Mouse (Mus musculus) cerebellum, adult 11-12 months (tissue): Measurements from ENCODE around the gene I830077J02Rik.
"Not testable (repeated sequence)": the region's sequence is repeated elsewhere in the genome, so short reads cannot be mapped to it uniquely, and the experiment has no call there.

Experiments
- DNase-seq: peaks from one replicate; pipeline ENCODE4 v3.0.0; 2022

I830077J02Rik gene

DNA sequence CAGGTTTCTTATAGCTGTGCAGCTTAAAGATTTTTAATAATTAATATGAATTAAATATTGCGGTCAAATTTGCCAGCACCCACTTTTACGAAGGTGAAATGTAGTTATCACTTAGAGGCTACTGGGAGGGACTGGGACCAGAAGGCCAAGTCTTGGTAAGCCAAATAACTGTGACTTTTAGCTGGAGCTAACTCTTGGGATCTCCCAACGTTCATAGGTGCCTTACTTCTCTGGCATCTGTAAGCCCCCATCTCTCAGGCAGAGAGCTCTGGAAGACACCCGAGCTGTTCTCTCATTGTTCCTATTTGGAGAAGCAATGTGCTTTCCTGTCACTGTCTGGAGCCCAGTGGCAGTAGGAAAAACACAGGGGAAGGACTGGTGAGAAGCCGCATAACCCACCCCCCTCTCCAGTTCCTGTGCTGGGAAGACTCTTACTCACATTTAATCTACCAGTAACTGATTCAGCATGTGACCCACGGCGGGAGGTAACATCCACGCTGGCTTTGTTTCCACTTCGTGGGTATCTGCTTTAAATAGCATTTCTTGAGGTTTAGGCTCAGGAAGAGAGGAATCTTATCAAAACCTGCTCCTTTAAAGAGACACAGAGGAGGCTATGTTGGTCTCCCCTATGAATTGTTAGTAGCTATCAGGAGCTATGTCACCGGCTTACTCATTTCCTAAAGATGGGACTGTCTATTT is 14.7 kb downstream of the I830077J02Rik start:
- no peak for DNase-seq

DNA sequence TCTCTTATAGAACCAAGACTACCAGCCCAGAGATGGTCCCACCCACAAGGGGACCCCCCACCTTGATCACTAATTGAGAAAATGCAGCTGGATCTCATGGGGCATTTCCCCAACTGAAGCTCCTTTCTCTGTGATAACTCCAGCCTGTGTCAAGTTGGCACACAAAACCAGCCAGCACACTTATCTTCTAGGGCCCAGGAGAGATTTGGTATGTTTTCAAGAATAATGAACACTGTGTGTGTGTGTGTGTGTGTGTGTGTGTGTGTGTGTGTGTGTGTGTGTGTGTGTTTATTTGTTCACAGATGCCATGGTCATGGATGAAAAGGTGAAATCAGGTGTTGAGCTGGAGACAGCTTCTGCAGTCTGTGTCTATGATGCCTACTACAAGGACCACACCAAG is 16.0 kb downstream of the I830077J02Rik start:
- not testable (repeated sequence) for DNase-seq

DNA sequence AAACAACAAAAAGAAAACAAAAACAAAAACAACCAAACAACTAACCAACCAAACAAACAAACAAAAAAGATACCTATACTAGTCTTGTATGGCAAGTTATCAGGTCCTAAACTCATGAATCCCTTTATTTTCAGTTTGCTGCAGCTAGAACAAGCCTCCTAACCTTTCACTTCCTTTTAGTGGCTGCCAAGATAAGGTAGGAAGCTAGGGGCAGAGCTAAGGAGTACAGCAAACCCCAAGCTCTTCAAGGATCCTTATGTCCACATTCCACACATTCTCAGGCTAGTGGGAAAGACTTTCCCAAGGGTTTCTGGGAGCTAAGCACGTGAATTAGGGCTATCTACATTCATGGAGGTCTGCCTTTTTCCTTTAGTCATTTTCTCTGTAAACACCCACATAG is 17.2 kb downstream of the I830077J02Rik start:
- no peak for DNase-seq

DNA sequence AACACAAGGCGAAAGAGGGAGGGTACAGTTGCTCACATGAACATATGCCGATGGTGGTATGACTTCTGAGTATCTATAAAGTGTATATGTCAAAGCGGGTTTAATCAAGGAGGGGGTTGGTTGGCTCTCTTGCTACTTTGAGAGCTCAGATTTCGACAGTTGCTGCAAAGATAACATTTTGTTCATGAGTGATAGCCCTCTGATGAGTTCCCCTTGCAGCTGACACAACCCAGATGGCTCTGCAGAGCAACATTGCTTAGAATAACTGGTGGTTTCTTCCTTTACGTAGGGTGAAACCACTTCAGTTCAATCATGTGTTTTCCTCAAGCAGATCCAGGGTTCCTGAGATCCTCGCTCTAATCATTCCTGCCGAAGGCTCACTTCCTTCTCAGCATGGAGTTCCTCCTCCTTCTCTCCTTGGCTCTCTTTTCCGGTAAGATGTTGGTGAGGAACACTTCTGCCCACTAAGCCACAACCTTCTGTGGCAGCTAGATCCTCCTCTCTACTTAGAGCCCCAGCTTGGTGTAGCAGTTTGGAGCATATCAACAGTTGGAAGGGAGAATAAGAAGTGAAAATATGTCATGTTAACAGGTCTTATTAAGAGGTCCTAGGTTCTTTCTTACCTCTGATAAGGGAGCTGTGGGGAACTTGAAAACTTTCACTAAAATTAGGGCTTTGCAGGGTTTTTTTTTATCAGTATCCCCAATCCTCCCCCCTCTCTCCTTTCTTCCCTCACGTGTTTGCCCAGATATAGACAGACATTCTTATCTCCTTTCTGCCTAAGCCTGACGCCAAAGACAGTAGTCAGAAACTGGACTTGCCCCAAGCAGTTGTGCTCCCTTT is 18.4 kb downstream of the I830077J02Rik start:
- DNase-seq: no peak

DNA sequence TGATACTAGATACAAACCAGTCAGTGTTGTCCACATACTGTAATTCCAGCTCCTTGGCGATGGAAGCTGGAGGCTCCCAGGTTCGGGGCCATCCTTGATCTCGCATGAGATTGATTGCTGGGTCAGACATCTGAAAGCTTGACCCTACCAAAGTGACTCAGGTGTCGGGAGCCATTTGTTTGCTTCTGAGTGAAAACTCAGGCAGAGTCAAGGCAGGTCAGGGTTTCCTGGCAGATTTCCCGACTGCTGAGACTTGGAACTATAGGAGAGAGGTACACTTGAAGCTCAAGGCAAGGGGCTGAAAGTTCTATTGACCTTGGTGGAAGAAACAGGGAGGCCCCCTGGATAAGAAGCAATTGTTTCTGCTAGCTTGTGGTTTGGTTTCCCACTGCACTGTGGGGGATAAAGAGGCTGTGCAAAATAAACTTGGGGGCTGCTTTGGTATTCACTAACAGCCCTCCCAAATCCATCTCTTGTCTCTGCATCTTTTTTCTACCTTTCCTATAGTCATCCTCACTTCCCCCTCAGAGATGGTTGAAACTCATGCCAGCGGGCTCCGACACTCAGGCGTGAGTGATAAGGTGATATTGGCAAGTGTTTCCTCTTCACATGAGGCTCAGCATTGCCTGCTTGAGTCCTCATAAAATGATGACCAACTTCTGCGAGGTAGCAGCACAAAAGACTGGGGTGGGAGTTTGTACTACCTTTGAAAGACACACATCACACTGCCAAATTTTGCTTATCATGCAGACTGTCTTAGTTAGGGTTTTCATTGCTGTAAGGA is 20.2 kb downstream of the I830077J02Rik start:
- no peak for DNase-seq

DNA sequence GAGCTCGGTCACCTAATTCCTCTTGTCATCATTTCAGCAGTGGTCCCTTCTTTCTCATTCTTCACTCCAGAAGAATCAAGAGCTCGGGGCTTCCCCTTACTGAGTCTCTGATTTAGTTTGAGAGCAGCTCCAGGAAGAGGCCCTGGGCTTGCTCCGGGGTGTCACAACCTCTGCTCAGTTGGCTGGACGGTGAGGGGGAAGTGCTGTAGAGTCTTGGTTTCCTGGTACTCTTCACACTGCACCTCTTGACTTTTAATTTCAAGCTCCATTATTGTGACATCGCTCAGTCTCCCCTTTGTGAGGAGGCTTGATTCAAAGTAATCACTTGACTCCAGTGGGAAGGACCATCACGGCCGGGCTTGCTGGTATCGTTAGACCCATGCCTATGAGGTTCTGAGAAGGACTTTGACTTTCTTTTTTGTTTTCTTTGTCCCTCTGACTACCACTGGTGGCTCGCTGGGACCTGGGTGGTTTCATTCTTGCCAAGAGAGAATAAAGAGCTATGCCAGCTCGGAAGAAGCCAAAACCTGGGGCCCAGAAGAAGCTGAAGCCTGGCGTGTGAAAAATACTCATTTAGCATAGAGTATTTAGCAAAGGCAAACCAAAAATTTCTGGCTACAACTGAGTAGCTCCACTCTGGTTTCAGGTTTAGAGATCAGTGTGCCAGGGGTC is 21.8 kb downstream of the I830077J02Rik start:
- no peak for DNase-seq

DNA sequence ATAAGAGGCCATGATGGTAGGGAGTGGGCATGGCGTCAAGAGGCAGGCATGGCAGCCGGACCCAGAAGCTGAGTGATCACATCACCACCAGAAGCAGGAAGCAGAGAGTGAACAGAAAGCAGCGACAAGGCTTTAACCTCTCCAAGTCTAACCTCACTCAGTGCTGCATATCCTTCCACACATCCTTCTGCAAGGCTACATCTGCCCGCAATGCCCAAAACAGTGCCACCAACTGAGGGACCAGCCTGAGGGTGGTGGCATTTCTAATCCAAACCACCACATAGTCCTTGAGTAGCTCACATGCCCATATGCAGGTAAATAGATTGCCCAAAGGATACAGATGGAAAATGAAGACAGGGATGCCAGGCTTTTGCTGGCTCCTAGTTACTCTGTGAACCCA is 23.5 kb downstream of the I830077J02Rik start:
- DNase-seq: no peak

DNA sequence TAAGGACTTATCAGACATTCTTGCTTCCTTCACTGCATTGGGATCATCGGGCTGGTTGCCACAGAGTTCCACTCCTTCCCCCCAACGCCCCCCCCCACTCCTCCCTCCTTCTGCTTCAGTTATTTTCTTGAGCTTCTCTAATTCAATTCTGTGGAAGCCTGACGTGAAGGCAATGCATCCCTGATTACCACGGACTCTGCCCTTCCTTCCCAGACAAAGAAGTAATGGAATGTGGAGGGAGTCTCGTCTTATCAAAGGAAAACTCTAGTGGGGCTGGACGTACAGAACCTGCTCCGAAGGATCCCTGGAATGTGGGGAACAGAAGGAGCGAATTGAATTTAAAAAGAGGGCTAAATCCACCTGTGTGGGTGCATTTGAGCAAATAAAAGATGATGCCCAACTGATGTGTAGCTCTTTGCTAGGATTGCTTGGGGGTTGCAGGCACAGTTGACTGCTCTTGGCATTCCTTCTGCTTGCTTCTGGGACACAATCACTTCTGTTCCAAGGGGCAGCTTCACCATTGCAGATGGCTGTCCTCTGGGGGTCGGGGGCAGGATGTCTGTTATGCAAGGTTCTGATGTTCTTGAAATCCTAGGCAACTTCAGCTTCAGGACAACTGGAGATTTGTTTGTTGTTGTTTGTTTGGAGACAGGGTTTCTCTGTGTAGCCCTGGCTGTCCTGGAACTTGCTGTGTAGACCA is 24.4 kb downstream of the I830077J02Rik start:
- DNase-seq: no peak

DNA sequence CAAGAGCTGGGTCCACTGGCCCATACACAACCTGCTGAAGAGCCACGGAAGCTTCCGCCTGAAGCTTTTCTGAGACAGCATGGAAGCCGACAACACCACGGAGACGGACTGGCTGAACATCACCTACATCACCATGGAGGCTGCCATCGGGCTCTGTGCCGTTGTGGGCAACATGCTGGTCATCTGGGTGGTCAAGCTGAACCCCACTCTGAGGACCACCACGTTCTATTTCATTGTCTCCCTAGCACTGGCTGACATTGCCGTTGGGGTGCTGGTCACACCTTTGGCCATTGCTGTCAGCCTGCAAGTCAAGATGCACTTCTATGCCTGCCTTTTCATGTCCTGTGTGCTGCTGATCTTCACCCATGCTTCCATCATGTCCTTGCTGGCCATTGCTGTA is 27.7 kb downstream of the I830077J02Rik start:
- no peak for DNase-seq

DNA sequence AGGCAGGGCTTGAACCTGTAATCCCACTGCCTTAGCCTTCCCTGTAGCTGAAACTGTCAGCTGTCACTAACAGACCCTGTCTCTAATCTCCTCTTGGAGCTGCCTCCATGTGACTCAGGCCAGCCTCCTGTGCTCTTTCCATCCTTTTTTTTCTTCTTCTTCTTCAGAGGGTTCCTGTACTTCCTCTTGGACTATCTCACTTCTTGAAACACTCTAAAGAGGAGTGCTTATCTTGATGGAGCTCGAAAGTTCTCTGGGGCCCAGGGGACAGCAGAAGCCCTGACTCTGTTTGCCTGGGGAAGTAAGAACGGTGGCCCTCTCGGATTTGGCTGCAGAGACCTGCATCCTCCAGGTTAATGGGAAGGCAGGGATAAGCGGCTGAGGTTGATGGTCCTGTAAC is 28.3 kb downstream of the I830077J02Rik start:
- DNase-seq: no peak

DNA sequence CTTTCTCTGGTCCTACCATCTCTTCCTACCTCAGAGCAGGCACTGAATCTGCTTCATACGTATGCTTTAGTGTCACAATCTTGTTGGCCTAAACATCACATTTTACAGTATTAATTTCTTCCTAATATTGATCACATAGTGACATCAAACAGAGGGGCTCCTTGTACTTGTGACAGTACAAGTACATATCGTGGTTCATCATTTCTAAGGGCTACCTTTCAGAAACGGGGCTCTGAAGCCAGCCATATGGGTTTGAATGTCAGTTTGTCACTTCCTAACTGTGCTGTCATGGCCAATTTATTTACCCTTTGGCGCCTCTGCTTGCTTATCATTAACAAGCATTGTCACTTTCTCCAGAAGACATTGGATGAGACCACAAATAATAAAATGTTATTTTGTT is 31.0 kb downstream of the I830077J02Rik start:
- no peak for DNase-seq

DNA sequence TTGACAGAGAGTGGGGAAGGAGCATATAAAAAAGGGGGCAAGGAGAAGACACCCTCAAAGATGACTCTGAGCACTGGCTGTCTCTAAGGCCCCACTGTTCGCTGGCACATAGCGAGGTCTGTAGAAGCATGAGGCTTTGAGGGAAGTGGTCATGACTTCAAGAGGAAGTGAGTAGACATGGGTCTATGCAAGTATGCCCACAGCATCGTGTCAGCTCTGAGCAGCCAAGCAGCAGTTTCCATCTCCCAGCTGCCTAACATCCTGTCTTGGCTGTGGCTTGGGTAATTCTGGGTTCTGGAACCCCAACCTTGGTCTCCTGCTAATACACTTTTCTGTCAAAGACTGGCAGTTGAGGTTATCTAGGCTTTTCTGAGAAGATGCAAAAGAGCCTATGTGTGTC is 31.7 kb downstream of the I830077J02Rik start:
- no peak for DNase-seq

DNA sequence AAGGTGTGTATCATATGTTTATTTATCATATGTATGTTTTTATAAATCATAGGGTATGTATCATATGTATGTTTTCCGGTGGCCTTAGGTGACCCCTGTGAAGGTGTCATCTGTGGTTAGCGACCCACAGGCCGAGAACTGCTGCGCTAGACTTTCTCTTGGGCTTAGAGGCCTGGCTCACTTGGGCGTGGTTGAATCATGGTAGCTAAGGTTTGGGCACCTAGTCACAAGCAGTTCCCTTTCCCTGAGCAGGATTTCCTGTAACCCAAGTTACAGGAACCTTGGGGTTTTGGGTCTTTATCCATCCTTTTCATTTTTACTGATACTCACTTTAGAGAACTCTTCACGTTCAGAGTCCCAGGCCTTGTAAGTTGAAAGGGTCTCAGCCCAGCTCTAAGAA is 32.2 kb downstream of the I830077J02Rik start:
- DNase-seq: no peak

DNA sequence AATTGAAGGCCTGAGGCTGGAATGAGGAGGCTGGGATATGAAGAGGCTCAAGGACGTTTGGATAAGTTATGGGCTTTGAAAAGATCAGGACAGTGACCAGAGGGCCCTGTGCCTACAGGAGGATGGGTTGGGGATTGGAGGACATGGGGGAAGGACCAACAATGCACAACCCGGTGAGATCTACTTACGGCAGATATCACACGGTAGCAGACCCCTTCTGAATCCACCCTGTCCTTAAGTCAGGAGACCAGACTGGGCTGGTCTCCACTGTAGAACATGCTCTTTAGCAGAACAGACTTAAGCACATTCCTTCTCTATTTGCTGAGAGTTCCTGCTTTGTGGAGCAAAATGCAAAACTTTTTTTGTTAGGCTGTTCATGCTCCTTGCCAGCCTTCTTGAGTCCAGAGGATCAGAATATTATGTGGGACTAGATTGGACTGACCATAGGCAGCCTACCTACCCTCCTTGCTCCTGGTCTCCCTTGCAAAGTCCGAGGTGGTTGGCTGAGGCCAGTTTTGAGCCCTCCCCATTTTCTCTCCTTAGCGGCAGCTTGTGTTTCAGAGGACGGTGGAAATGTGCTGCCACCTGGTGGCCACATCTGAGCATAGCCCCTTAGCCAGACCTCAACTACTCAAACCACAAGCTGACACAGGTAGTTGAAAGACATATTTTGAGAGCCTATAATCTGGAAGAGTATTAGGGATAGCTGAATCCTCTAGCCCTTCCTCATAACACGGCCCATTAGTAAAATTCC is 32.9 kb downstream of the I830077J02Rik start:
- DNase-seq: peak; percentile 59

DNA sequence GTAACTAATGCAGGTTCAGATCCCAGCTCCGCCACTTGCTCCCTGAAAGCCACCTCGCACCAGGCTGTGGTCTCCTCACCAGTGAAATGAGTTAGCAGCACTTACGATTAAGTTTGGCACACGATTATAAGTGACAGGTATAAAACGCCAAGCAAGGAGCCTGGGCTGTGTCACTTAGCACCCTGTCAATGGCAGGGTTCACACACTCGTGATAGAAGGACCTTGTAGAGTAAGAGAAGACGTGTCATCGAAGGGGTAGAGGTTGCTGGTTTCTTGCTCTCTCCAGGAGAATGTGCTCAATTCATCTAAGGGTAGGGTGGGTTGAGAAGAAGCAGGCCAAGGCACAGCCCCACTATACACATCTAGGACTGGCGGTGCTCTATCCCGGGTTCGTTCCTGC is 33.6 kb downstream of the I830077J02Rik start:
- DNase-seq: no peak

DNA sequence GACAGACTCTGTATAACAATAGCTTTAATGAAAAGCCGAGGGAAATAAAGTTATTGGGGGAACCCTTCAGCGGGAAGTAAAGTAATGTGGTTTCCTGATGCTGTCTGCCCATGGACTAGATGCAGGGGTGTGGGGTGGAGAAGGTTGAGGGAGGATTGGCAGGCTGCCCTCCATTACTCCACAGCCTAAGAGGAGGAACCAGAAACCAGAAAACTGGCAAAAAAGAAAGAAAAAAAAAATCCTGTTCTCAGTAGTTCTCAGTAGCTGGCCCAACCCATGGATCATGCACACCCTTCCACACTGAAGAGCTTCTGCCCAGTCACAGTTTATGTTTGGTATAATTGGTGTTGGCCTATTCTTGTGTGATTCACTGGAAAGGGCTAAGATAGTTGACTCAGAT is 34.1 kb downstream of the I830077J02Rik start:
- DNase-seq: no peak

DNA sequence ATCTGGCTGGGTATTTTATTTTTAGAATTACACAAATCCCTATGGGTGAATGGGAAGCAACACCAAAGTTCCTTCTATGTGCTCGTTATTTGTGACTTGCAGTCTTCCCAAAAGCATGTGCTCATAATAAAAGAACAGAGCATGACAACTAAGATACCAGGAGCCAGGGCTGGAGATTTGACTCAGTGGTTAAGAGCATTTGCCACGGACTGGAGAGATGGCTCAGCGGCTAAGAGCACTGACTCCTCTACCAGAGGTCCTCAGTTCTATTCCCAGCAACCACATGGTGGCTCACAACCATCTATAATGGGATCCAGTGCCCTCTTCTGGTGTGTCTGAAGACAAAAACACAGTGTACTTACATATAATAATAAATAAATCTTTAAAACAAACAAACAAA is 35.7 kb downstream of the I830077J02Rik start:
- no peak for DNase-seq

DNA sequence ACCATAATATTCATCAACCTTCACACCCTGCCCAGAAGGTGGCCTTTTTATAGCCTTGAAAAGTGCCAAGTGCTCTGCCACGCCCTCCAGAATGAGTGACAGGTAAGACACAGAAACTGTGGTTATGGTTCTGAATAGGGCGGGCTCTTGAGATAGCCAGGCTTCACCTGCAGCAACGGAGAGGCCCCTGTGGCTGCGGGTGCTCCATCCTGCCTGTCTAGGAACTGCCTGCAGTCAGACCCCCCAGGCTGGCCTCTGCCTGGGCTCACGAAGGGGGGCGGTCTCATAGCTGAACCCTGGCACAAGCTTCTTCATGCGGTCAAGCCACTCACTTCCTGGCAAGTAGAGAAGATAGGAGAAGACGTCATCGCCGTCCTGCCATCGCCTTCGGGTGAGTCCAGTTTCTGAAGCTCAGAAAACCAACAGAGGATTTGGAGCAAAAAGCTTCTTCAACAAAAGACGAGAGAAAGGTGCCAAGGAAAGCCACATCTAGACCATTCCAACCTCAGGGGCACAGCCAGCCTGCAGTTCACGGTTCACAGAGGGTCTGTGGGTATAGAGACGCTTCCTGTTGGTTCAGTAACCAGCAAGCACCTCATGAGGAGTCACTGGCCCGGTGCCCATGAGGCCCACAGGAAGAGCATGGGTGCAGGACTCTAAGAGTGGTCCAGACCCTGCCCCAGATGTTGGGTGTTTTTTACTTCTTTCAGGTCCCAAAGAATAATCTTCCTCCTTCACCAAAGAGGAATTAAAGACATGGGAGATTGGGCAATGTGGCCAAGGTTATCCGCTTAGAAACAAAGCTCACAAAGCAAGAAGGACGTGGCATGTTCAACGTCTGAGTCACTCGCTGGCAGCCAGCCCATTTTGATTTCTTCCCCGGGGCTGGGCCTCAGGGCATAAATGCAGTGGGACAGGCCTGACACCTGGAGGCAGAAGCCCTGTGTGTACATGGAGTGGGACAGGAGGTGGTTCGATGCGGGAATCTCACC is 37.6 kb downstream of the I830077J02Rik start:
- peak; percentile 21 for DNase-seq

DNA sequence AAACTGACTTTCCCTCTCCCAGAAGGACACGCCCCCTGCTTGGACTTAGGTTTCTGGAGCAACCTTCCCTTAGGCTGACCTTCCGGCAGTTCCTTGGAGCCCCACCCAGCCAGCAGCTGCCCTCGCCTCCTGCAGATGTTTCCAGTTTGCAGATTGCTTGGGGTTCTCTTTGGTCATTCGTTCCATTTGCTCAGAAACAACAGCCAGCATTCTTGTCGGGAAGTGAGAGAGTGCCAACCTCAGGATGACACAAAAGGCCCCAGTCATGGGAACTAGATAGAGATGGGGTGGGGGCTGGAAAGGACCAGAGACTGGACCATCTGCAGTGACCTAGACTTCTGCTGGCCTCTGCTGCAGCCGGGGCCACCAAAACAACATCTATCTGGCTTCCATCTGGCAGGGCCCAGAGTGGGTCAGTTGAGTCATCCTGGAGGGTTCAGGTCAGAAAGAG is 38.5 kb downstream of the I830077J02Rik start:
- DNase-seq: no peak
